Mouse (Mus musculus) brain, adult 2 months (tissue): Measurements from ENCODE around the gene E330014E10Rik.
"Not testable (repeated sequence)": the region's sequence is repeated elsewhere in the genome, so short reads cannot be mapped to it uniquely, and the experiment has no call there.

Experiments
- DNase-seq: peaks from one replicate; pipeline ENCODE4 v3.0.0; 2011; ENCODE audit warnings: low read depth, low spot score

E330014E10Rik gene

GRCm38 (mm10) chr5:95775690-95776089 is at the start of gene E330014E10Rik:
Gene E330014E10Rik (plus strand): TSS chr5:95775990.
- DNase-seq, result not testable (repeated sequence)

GRCm38 (mm10) chr5:95736073-95736472 is 39.7 kb upstream of the E330014E10Rik start, which contains the start of gene Gm7978:
Gene Gm7978 (minus strand): TSS chr5:95736173.
- not testable (repeated sequence) for DNase-seq

GRCm38 (mm10) chr5:95741714-95742113 is 34.1 kb upstream of the E330014E10Rik start, which contains the start of gene Gm7982:
Gene Gm7982 (plus strand): TSS chr5:95742014.
- DNase-seq, result not testable (repeated sequence)

- not testable (repeated sequence) for DNase-seq
Observed at GRCm38 (mm10) chr5:95810841-95811240, 35.1 kb downstream of the E330014E10Rik start.

GRCm38 (mm10) chr5:95836580-95836979 is 60.8 kb downstream of the E330014E10Rik start:
- no peak for DNase-seq

- DNase-seq, result no peak
Observed at GRCm38 (mm10) chr5:95854030-95854429, 78.2 kb downstream of the E330014E10Rik start.
